Mouse (Mus musculus) erythroblast, embryonic 14.5 days (primary cell): ENCODE data around the gene Ank3.

Source experiments
- GATA1 ChIP-seq: IDR thresholded peaks from 2 replicates; pipeline ENCODE4 v1.6.1; 2012; ENCODE audit warnings: low read length, inconsistent platforms, mixed read lengths
- TAL1 ChIP-seq: IDR thresholded peaks from 3 replicates; pipeline ENCODE4 v1.6.1; 2012; ENCODE audit warnings: low read length, inconsistent platforms, mixed read lengths

GRCm38 (mm10) chr10:69720452-69720851 lies 321.9 kb downstream of the Ank3 start:
- TF ChIP-seq GATA1 (no peak), TAL1 (no peak)
